Mouse (Mus musculus): Measurements from ENCODE around the gene Ctla4.

Gene Ctla4

DNA sequence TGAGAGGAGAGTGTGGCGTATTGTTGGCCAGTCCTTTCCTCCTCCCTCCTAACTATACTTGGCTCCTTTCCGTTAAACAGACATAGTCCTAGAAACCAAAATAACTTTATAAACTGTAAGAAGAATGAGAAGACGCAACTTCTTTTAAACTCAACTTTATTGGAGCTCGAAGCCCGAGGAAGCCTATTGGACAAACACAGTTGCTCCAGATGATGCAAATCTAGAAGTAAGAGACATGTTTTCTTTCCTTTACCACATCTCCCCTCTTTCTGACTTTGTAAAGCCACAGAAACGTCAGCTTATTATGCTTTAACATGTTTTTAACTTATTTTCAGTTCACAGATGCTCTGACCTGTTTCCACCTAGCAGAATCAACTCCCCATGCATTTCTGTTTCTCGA, at the start of gene Ctla4:
Ctla4 (plus strand) TSS at position 20 of the 400 bp plus-strand sequence.
- DNase-seq, result no peak

DNA sequence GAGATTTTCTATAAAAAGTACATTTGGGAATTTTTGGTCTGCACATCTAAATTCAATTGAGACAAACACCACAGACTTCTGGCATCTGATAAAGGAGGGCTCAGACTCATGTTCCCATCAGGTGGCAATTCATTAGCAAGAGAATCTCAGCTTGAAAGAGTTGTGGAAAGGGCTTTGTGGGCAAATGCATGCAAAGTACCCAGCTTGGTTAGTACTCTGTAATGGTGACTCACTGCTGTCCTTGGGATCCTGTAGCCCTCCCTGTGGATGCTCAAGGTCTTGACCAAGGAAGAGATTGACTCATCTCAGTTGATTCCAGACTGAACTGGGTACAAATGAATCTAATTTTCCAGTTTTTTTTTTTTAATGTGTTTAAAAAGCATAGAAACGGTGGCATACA, 47.6 kb upstream of the Ctla4 start:
- DNase-seq, result no peak

DNA sequence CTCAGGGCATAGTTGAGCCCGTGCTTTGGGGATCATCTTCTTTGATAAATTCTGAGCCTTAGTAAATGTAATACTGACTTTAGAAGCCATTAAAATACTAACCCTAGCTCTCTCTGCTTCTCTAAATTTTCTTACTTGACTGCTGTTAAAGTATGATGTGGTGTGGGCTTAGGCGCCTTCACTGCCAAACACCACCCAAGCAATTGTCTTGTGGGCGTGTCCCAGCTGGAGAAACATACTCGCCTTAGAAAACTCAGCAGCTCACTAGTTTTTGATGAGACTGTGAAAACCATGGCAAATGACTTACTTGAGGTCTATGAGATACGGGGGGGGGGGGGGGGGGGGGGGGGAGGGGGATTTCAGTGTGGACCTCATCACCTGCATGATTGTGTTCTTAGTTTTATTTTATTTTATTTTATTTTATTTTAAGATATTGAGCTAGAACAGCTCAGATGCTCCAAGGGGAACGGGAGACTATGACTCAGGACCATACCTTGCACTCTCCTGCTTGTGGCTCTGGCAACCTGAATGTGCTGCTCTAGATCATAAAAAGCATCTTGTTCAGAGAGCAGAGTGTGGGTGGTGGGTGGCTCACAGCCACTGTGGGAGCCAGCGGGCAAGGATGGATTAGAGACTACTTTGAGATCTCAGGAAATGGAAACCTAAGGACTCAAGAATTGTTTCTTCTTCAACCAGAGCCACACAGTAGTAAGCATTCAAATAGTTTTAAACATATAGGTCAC, 41.3 kb upstream of the Ctla4 start:
- DNase-seq, result no peak

DNA sequence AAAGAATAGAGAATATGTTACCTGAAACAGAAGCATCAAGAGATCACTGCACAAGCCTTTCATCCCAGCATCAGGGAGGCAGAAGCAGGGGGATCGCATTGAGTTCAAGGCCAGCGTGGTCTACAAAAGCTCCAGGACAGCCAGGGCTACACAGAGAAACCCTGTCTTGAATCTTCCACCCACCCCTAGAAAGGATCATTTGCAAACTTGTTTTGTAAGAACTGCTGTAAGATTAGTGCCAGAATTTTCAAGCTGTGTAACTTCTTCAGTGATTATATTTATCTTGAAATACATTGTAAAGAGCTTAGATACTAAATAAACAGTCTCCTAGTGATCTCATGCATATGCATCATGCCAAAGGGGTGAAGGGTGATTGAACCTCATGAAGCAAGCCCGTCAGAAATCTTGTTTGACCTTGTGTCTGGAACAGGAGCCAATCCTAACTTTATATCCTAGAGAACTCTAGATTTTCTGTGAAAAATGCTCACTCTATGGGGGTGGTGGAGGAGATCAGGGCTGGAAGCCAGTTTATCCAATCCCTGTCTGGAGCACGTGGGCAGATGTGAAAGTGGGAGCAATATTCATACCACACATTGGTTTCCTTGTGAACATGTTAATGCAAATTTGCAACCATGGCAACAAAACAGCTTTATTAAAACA, 40.1 kb upstream of the Ctla4 start:
- no peak for DNase-seq

DNA sequence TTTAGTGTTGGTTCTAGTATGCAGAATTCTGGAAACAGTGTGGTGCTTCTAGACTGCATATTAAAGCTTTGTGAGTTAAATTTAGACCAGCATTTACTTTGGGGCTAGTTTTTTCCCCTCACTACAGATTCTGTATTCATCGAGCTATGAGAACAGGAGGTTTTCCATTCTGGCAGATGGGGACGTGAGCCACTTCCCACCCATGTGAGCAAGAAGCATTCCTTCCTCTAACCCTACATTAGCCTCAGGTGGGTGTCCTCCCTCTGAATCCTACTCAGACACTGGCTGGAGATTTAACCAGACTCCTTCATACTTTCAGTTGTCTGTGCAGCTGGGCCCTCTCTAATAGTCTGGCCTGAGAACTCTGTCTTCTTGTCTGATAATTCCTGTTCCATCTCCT, 37.7 kb upstream of the Ctla4 start:
- DNase-seq, result no peak

DNA sequence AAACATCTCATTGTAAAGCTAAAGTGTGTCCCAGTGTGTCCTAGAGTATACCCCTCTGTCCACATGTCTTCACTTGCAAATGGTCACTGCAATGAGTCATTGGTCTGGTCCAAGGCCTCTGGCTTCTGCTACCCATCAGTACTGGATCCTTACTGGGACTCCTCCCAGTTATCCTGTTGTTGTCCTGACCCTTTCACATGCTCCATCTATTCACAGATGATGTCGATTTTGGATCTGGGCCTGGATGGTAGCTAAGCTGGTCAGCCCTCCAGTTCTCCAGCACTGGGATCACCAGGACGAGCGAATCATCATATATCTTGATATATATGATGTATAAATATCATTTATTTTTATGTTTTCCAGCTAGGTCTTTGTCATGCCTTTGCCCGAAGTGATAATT, 37.0 kb upstream of the Ctla4 start:
- no peak for DNase-seq

DNA sequence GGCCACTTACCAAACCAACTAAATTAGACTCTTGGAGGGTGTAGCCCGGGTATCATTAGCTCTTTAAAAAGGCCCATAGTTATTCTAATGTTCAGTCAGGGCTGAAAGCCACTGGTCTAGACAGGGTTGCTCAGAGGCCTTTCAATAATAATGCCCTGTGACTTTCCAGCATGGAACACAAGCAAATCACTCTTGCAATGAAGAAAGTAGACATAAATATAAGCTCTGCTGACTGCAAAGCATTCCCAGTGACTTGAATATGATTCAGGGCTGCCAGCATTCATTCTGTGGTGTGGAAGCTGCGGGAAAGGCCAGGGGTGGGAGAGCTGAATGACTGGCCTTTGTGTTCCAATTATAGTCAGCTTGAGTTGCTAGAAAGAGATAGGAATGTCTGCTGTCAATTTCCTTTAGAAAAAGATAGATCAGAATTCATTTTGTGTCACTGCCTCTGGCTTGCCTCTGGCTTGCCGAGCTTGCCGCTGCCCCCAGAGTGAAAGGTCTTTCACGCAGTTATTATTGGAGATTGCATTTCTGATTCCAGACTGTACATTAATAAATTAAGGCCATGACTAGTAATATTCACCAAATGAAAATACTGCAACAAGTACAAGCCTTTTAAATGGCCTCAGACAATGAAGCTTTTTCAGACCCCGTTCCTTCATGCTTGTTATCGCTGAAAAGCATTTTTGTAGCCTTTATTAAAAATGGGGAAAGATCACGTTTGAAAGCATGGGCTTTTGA, 35.6 kb upstream of the Ctla4 start:
- DNase-seq, result no peak

DNA sequence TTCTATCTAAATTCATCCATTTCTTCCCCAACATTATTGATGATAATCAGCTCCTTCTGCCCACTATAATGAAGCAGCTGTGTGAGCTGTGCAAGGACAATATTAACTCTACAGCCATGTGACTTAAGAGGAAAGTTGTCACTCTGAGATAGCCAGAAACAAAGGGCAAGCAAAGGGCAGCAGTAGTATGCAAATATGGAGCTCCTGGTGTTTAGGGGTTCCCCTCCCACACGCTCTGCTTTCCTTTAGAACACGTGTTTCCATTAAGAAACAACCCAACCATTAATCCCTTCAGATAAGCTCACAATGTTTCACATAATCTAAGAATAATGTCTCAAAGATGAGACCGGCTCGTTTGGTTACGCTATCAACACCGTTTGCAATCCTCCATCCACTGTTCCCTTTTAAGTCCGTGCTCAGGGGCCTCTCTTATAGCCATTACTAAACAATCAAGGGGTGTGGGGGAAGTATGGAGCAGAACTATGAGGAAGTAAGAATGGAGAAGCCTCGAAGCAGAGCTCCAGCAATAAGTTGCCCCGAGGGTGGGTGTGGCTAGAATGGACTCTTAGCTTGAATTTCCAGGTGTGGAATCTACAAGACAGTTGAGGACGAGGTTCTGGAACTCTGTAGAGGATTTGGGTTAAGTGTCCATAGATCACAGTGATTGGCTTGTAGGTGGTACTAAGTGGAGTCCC, 34.6 kb upstream of the Ctla4 start:
- DNase-seq, result no peak

DNA sequence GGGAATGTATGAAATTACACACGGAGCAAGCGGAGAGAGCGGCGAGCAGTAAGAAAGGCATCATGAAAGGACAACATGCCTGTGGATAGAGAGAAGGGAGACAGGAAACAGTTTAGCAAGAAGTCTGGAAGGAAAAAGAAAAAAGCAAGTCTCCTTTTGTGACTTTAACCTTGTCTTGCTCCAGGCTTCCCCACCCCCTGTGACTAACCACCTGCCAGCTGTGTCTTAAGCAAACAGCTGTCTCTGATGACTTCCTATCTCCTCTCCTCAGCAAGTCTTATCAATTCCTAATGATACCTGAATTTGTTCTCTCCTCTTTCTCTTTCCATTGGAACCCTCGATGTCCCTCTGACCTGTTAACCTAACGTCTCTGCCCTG, 34.0 kb upstream of the Ctla4 start:
- no peak for DNase-seq

DNA sequence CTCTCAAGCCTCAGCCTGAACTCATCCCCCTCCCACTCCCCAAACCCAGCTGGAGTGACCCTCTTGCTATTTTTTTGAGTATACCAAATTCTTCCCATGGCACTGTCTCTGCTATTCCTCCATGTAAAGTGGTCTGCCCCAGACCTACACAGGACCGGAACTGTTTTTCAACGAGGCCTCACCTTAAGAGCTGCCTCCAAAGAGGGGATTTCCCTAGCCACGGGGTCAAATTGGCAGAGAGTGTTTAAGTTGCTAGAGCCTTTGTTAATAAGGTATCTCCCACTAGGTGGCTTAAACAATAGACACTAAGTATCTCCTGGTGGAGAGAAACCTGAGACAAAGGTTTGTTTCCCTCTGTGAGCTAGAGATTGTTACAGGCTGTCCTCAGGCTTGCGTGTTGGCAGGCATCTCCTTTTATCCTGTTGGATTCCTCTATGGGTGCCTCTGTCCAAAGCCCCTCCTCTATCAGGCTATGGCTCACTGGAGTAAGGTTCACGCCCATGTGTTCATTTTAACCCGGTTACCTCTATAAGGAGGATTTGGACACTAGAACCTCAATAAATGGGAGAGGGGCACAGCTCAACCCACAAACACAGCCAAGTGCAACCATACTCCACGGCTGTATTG, 33.4 kb upstream of the Ctla4 start:
- no peak for DNase-seq

DNA sequence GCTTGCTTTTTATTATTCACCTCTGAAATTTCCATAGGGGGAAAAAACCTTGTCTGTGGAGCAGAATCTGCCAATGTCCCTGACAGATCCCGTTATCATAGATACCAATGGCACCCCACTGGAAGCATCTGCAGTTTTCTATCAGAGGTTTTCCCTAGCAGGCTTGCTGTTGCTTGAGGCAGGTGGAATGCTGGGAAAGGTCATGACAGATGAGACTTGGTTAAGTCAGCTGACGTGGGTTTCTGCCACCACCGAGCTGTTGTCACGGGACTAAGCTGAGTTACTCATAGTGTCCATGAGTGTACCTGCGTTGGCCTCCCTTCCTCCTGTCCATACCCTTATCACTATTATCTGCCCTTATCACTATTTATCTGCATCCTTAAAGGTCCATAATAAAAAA, 32.8 kb upstream of the Ctla4 start:
- no peak for DNase-seq

DNA sequence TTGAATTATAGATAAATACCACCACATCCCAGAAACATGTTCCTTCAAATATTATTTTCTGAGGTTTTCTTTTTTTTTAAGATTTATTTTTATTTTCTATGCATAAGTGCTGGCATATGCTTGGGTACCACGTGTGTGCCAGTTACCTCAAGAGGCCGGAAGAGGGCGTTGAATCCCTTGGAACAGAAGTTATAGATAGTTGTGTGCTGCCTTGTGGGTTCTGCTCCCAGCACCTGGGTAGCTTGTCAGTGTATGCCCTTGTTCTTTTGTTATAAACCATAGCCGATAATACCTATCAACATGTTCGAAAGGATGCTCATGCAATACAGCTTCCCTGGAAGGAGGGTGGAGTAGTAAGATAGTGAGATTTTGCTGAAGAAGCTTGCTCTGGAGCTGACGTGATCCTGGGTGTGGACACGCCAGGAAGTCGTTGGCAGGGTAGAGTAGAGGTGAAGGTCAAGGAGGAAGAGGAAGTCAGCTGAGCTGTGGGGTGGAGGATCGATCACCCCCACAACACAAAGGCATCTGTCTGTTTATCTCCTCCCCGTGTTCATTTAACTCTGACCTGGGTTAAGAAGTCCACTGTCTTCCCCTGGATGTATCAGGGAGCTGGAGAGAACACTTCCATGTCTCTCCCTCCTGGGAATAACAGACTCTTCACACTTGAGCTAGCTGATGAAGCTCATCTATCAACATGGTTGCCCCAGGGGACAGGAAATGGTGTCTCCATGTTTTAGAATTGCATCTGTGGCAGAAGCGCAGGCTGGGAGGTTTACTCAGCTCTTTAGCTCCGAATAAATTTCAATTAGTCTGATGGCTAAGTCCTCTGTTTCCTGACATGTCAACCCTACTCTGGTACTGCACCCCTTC, 29.2 kb upstream of the Ctla4 start:
- DNase-seq, result no peak

DNA sequence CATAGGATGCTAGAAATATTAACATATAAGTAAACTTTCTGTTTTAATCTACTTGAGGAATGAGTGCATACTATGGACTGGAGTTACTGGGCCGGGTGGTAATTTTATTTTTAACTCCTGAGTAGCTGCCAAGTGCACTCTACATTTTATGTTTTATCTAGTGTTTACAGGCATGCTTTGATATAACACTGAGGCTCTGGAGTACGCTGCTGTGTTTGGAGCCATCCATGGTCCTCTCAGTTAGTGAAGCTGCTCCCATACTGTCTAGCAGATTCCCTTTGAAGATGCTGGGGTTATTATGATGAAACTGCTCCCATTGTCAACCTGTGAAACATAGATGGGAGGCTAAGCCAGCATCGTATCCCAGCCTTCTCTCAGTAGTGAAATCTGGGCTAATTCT, 27.6 kb upstream of the Ctla4 start:
- no peak for DNase-seq

DNA sequence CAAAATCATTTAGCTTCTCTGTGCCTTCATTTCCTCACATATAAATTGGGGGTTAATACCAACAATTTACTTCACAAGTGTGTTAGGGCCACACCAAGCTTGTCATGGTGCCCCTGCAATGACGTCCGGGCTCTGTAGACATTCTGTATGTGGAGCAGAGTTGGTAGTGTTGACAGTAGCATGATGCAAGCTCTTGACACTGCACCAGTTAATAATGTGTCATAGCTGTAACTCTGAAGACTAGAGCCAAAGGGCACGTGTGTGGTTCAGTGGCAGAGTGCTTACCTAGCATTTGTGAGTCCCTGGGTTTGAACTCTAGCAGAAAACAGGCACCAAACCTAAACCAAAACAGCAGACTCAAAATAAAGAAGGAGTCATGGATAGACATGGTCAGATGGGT, 27.0 kb upstream of the Ctla4 start:
- DNase-seq, result no peak

DNA sequence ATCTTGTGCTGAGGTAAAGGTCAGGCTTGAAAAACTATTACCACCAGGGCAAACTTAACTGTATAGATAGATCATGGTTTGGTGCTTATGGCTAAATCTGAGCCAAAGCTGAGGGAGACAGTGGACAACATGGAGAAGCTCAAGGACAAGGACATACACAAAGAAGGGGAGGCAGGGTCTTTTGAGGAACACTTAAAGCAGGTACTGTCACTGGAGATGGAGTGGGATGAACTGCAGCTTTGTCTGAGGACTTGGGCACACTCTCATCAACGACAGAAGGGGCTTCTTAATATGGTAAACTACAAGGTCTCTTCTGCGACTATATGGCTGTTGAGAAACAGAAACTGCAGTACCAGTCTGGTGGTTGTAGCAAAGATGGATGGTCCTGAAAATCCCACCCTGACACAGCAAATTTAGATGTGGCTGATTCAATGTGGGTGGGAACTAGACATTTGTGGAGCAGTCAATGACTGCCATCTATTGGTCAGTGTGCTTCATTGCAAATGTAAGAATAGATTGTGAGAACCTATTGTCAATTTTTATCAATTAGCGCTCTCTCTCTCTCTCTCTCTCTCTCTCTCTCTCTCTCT, 26.3 kb upstream of the Ctla4 start:
- DNase-seq, result no peak

DNA sequence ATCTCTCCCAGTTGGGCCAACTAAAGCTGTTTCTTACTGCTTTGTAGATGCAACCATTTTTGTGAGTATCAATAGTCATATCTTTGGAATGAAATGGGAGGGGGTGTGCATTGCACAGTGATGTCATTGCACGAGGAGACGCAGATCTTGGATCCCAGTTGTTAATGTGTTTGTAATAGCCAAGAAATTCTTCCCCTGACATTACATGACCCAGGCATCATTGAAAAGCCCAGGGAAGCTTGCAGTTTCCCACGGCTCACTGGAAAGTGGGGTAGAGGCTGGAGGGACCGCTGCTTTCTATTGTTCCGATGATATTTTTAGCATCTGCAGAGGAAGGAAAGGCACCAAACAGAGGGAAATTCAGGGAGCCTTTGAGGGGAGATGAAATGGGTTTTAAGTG, 25.8 kb upstream of the Ctla4 start:
- no peak for DNase-seq

DNA sequence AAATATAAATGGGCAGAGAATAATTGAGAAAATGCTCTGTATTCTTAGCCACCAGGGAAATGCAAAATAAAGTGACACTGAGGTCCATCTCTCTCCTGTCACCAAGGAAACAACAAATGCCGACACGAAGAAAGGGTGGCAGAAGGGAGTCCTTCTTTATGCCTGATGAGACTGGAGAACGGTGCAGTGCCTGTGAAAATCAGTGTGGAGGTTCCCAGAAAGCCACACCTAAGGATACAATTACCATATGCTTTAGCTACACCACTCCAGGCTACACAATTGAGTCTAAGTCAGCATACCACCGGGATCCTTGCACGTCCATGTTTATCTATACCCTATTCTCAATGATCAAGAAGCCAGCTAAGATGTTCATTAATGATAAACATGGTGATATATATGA, 25.4 kb upstream of the Ctla4 start:
- DNase-seq, result no peak

DNA sequence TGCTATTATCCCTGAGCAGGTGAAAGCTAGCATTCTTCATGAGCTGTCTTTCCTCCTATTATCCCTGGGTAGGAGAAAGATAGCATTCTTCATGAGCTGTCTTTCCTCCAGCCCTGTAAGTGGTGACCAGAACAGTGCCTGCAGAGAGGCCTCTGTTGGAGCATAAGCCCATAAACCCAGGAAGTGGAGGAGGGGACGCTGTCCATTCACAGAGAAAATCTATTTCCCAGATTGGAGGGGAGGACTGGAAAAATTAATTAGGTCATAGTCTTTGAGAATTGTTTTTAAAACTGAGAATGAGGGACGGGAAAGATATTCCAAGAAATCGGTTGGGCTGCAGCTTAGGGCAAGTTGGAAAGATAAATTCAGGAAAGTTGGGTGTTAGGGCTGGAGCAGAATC, 24.3 kb upstream of the Ctla4 start:
- DNase-seq, result no peak

DNA sequence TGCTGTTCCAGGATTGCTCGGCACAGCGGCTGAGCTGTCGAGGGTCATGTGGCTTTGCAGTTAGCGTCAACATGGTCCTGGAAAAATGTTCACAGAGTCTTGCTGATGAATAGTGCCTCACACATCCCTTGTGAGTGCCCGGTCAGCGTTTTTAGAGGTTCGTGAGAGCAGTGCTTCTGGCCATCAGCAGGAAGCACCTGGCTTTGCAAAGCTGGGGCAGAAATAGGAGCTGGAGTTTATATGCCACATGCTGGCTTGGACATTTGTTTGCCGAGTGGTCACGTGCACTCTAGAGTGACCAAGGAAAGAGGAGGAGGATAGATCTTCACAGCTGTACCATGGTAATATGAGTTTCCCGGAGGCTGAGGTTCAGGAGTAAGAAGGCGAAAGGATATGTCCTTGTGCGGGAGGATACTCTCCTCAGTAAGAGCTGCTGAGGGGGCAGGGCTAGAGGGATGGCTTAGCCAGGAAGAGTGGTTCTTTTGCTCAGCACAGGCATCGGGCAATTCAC, 23.8 kb upstream of the Ctla4 start:
- no peak for DNase-seq

DNA sequence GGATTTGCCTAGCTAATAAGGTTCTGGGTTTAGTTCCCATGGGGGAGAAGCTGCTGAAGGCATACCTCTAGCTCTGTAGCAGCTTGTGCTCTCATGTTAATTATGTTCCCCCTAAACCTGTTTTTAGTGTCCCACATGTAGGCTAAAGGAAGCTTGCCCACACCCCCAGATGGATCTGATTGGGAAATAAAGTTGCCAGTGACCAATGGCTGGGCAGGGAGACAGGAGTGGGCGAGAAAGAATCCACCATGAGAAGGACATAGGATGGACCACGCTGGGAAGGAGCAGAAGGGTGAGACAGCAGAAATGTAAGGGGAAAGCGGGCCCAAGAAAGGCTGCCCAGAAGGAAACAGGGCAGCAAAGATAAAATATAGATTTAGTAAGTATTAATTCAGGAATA, 23.1 kb upstream of the Ctla4 start:
- DNase-seq, result no peak

DNA sequence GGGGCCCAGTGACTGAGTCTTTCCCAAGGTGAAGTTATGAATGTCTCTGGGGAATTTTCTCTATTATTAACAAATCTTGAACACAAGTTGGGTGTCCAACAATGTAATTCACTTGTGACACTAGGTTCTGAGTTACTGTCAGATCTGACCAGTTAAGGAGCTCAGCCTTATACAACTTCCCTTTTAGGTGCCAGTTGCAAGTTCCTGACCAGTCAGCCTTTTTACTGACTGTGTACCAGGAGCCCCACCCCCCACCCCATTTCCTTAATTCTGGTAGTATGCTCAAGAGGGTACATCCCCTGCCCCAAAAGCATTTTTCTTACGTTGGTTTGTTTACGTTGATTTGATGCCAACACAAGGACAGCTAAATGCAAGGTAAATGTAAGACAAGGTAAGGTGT, 21.6 kb upstream of the Ctla4 start:
- DNase-seq, result no peak

DNA sequence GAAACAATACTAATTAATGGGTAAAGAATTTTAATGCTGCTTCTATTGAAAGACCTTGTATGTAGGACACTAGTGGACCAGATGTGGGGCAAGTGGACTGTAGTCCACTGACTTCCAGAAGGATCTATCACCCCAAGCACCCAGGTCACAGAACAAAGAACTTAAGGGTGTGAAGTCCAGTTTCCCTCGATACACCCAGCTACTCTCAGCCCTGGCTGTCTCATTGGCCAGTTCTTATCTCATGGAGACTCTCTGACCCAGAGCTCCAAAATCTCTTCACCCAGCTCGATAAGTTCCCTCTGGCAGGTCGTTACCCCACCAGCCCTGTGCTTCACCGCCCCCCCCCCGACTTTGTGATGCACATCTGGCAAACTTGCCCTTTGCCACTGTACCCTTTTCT, 20.8 kb upstream of the Ctla4 start:
- no peak for DNase-seq
